Mouse (Mus musculus): ENCODE results near the gene Prelp.
A peak's percentile ranks its signal among the peaks of the same experiment; 100 is the strongest.

- TF ChIP-seq CTCF (IDR thresholded peaks at IDR 0.05) (no peak), EP300 (IDR thresholded peaks at IDR 0.05) (peak; percentile 84)
These were observed 5.4 kb downstream of the Prelp start for GRCm38 (mm10) chr1:133915723-133916355.
